Mouse (Mus musculus): ENCODE data around the gene Dnajb2. TPM values are rescaled to one million over a fixed set of nuclear protein-coding genes. Genes with fewer than 3 reads are reported as not detected.

The Dnajb2 gene
- total and polyA plus RNA-seq, 3 experiments, result 12.9 to 18.9 TPM; not detected in 1

GRCm38 (mm10) chr1:75248041-75248772 lies 12.0 kb downstream of the Dnajb2 start:
- Histone ChIP-seq H3K9ac (ENCODE audit: control insufficient read depth, low read depth, low read length, poor library complexity, severe bottlenecking) (no peak overlapping the region), H3K4me1 (ENCODE audit: control insufficient read depth in 1 of 2, insufficient read depth in 2 of 2, low read length in 2 of 2) (no peaks in the 10 kb centered on the region; a peak in 1 of 4 replicates), H3K27ac (ENCODE audit: control insufficient read depth, low read depth, low read length) (no peak overlapping the region)

GRCm38 (mm10) chr1:75250498-75250897 lies 14.3 kb downstream of the Dnajb2 start:
- Histone ChIP-seq H3K9ac (ENCODE audit: control insufficient read depth, low read depth, low read length, poor library complexity, severe bottlenecking) (no peak overlapping the region), H3K27me3 (ENCODE audit: control insufficient read depth in 1 of 2, insufficient read depth in 2 of 2, low read length in 2 of 2) (no peaks in the 10 kb centered on the region), H3K4me1 (ENCODE audit: control insufficient read depth in 1 of 2, insufficient read depth in 2 of 2, low read length in 2 of 2) (no peaks in the 10 kb centered on the region; a peak in 1 of 4 replicates), H3K79me2 (ENCODE audit: control insufficient read depth, insufficient read depth, low read length, poor library complexity) (no peaks in the 10 kb centered on the region), H3K9me3 (replicated peaks; ENCODE audit: insufficient read depth, low read length) (no peaks in the 10 kb centered on the region), H3K27ac (ENCODE audit: control insufficient read depth, low read depth, low read length) (no peak overlapping the region), H3K36me3 (ENCODE audit: control insufficient read depth in 1 of 2, insufficient read depth in 2 of 2, low read length in 2 of 2) (no peaks in the 10 kb centered on the region), H3K4me3 (ENCODE audit: control insufficient read depth in 1 of 2, insufficient read depth in 1 of 2, low read depth in 2 of 2, low read length in 2 of 2) (no peak overlapping the region)
- DNase-seq (ENCODE audit: low read depth, low spot score), result no peak
- TF ChIP-seq TCF12 (IDR thresholded peaks at IDR 0.05; ENCODE audit: low read depth, low read length) (no peak), MXI1 (IDR thresholded peaks at IDR 0.05; ENCODE audit: low read depth, low read length) (no peak), ZNF384 (IDR thresholded peaks at IDR 0.05; ENCODE audit: low read depth, low read length) (no peak), TAL1 (IDR thresholded peaks at IDR 0.05; ENCODE audit: low read length) (no peak), RAD21 (IDR thresholded peaks at IDR 0.05; ENCODE audit: low read depth, low read length) (no peak), MAZ (IDR thresholded peaks at IDR 0.05; ENCODE audit: low read depth, low read length) (no peak), BHLHE40 (IDR thresholded peaks at IDR 0.05; ENCODE audit: borderline replicate concordance, low read depth, low read length) (no peak), SMC3 (IDR thresholded peaks at IDR 0.05; ENCODE audit: low read depth, low read length) (no peak), CTCF (IDR thresholded peaks at IDR 0.05 in 2 of 3, conservative IDR thresholded peaks at IDR 0.05 in 1 of 3; ENCODE audit: control insufficient read depth in 1 of 3, insufficient read depth in 1 of 3, low read depth in 2 of 3, low read length in 3 of 3, poor library complexity in 1 of 3, severe bottlenecking in 1 of 3) (no peak), GATA1 (IDR thresholded peaks at IDR 0.05; ENCODE audit: low read depth, low read length) (no peak)

More at GRCm38 (mm10) chr1:75248041-75248772, 12.0 kb downstream of the Dnajb2 start:
- H3K27me3 ChIP-seq (ENCODE audit: control insufficient read depth in 1 of 2, insufficient read depth in 2 of 2, low read length in 2 of 2), result no peaks in the 10 kb centered on the region
- H3K9me3 ChIP-seq (replicated peaks; ENCODE audit: insufficient read depth, low read length), result no peaks in the 10 kb centered on the region
- H3K79me2 ChIP-seq (ENCODE audit: control insufficient read depth, insufficient read depth, low read length, poor library complexity), result no peaks in the 10 kb centered on the region
- DNase-seq (ENCODE audit: low read depth, low spot score), result no peak
- no peak overlapping the region for H3K4me3 ChIP-seq (ENCODE audit: control insufficient read depth in 1 of 2, insufficient read depth in 1 of 2, low read depth in 2 of 2, low read length in 2 of 2)
- no peaks in the 10 kb centered on the region for H3K36me3 ChIP-seq (ENCODE audit: control insufficient read depth in 1 of 2, insufficient read depth in 2 of 2, low read length in 2 of 2)
- TF ChIP-seq TBP (IDR thresholded peaks at IDR 0.05; ENCODE audit: low read depth, low read length) (no peak), TAL1 (IDR thresholded peaks at IDR 0.05; ENCODE audit: low read length) (no peak), ZC3H11A (IDR thresholded peaks at IDR 0.05; ENCODE audit: low read depth, low read length) (no peak), ZKSCAN1 (IDR thresholded peaks at IDR 0.05; ENCODE audit: low read depth, low read length) (no peak), MAFK (IDR thresholded peaks at IDR 0.05; ENCODE audit: borderline replicate concordance, low read depth, low read length) (no peak), SMC3 (IDR thresholded peaks at IDR 0.05; ENCODE audit: low read depth, low read length) (no peak)
